Mouse (Mus musculus) testis, adult 2 months (tissue): ENCODE data around the gene Hagh. TPM values are rescaled to one million over a fixed set of nuclear protein-coding genes. Genes with fewer than 3 reads are reported as not detected.

Experiments
- H3K27ac ChIP-seq: fragments of 200-500 bp; 2 replicates; pipeline ENCODE4 v1.5.1; 2012; ENCODE audit warnings: low read depth, low read length; ENCODE audit not compliant: control insufficient read depth, insufficient read depth
- H3K27me3 ChIP-seq: fragments of 200-500 bp; 2 replicates; pipeline ENCODE4 v1.6.1; 2012; ENCODE audit warnings: mild to moderate bottlenecking, low read length, moderate library complexity; ENCODE audit not compliant: control insufficient read depth, insufficient read depth
- H3K36me3 ChIP-seq: fragments of 200-500 bp; 2 replicates; pipeline ENCODE4 v1.6.1; 2012; ENCODE audit warnings: mild to moderate bottlenecking, low read length; ENCODE audit not compliant: control insufficient read depth, insufficient read depth
- H3K4me1 ChIP-seq: fragments of 200-500 bp; 2 replicates; pipeline ENCODE4 v1.6.1; 2012; ENCODE audit warnings: low read length; ENCODE audit not compliant: control insufficient read depth, insufficient read depth
- H3K4me3 ChIP-seq: fragments of 200-500 bp; 2 replicates; pipeline ENCODE4 v1.5.1; 2012; ENCODE audit warnings: low read depth, mild to moderate bottlenecking, low read length, moderate library complexity, mixed read lengths; ENCODE audit not compliant: control insufficient read depth
- CTCF ChIP-seq: fragments of 200-500 bp; IDR thresholded peaks from 2 replicates; pipeline ENCODE4 v1.5.1; 2012; ENCODE audit warnings: low read depth, mild to moderate bottlenecking, inconsistent platforms, low read length, moderate library complexity; ENCODE audit not compliant: control insufficient read depth, insufficient read depth, insufficient replicate concordance
- POLR2A ChIP-seq: fragments of 200-500 bp; IDR thresholded peaks from 2 replicates; pipeline ENCODE4 v1.6.1; 2012; ENCODE audit warnings: low read depth, mild to moderate bottlenecking, inconsistent platforms, low read length, moderate library complexity; ENCODE audit not compliant: control insufficient read depth
- polyA plus RNA-seq: library from polyadenylated mRNA; depleted of rRNA; stranded (reverse); fragments of >200 nt; gene quantifications from 2 replicates; pipeline ENCODE4 v1.2.3, GENCODE M21; 2012

Gene Hagh
- polyA plus RNA-seq, 1 experiment: 529 TPM

- Histone ChIP-seq H3K4me1 (no peaks in the 10 kb centered on the region), H3K27me3 (no peaks in the 10 kb centered on the region), H3K27ac (no peak overlapping the region), H3K4me3 (no peak overlapping the region), H3K36me3 (no peaks in the 10 kb centered on the region)
- TF ChIP-seq POLR2A (no peak), CTCF (no peak)
Observed at GRCm38 (mm10) chr17:24821351-24822280, 18.3 kb upstream of the Hagh start.

GRCm38 (mm10) chr17:24840341-24840740 lies 398 bp downstream of the Hagh start:
- H3K27ac ChIP-seq: no peak overlapping the region
- no peaks in the 10 kb centered on the region for H3K27me3 ChIP-seq
- H3K4me1 ChIP-seq: no peaks in the 10 kb centered on the region; the same call in 1 of the 2 replicates
- H3K36me3 ChIP-seq: no peaks in the 10 kb centered on the region
- TF ChIP-seq POLR2A (no peak), CTCF (no peak)
- H3K4me3 ChIP-seq: no peak overlapping the region

GRCm38 (mm10) chr17:24841133-24841532 lies 1.2 kb downstream of the Hagh start:
- Histone ChIP-seq H3K27me3 (no peaks in the 10 kb centered on the region), H3K4me3 (no peak overlapping the region), H3K27ac (no peak overlapping the region), H3K36me3 (no peaks in the 10 kb centered on the region), H3K4me1 (no peaks in the 10 kb centered on the region; the same call in 1 of the 2 replicates)
- TF ChIP-seq POLR2A (no peak), CTCF (no peak)

GRCm38 (mm10) chr17:24842631-24843030 lies 2.7 kb downstream of the Hagh start:
- H3K4me1 ChIP-seq: no peaks in the 10 kb centered on the region; the same call in 1 of the 2 replicates
- H3K36me3 ChIP-seq: no peaks in the 10 kb centered on the region
- H3K27me3 ChIP-seq: no peaks in the 10 kb centered on the region
- H3K4me3 ChIP-seq: no peak overlapping the region
- TF ChIP-seq POLR2A: no peak
- peak; percentile 23; the same call in 1 of the 2 replicates for TF ChIP-seq CTCF
- H3K27ac ChIP-seq: no peak overlapping the region

GRCm38 (mm10) chr17:24844525-24844924 lies 4.6 kb downstream of the Hagh start:
- Histone ChIP-seq H3K4me3 (no peak overlapping the region), H3K4me1 (no peaks in the 10 kb centered on the region; the same call in none of the 2 replicates), H3K36me3 (no peaks in the 10 kb centered on the region), H3K27me3 (no peaks in the 10 kb centered on the region), H3K27ac (no peak overlapping the region; the same call in 1 of the 2 replicates)
- TF ChIP-seq CTCF (no peak), POLR2A (no peak)

- no peaks in the 10 kb centered on the region for H3K27me3 ChIP-seq
- H3K36me3 ChIP-seq: no peaks in the 10 kb centered on the region
- no peak overlapping the region for H3K27ac ChIP-seq
- no peak for TF ChIP-seq POLR2A
- no peaks in the 10 kb centered on the region; the same call in none of the 2 replicates for H3K4me1 ChIP-seq
- no peak overlapping the region for H3K4me3 ChIP-seq
Observed at GRCm38 (mm10) chr17:24847386-24847785, 7.4 kb downstream of the Hagh start.

- H3K36me3 ChIP-seq: 0 out of 2 replicates have a peak, but pooled peaks cover 2% of the 10 kb centered on the region
- H3K27ac ChIP-seq: no peak overlapping the region
- no peak overlapping the region for H3K4me3 ChIP-seq
- H3K4me1 ChIP-seq: no peaks in the 10 kb centered on the region; the same call in none of the 2 replicates
- TF ChIP-seq CTCF (no peak), POLR2A (no peak)
- no peaks in the 10 kb centered on the region for H3K27me3 ChIP-seq
Observed at GRCm38 (mm10) chr17:24848600-24849031, 8.7 kb downstream of the Hagh start.
